Mouse (Mus musculus): ENCODE measurements at regions not wholly inside any gene's neighbourhood (a gene's known extent, or its start where the extent isn't known, plus 50 kb on each side); places are given as distances from the start of the nearest gene placed in this dataset.

DNA sequence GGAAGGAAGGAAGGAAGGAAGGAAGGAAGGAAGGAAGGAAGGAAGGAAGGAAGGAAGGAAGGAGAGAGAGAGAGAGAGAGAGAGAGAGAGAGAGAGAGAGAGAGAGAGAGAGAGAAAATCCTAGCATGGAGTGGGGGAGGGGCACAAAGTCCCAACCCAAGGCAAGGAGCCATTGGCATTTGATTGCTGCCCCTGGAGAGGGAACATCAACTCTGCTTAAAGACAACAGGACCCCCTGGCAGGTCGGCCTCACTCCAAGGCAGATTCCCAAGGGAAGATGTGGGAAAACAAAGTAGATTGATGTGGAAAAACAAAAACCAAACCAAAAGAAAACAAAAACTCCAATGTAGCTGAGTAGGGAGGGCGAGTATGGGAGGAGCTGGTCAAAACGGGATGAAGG is 49.9 kb upstream of the Fzd10 start:
- DNase-seq, result no peak

DNA sequence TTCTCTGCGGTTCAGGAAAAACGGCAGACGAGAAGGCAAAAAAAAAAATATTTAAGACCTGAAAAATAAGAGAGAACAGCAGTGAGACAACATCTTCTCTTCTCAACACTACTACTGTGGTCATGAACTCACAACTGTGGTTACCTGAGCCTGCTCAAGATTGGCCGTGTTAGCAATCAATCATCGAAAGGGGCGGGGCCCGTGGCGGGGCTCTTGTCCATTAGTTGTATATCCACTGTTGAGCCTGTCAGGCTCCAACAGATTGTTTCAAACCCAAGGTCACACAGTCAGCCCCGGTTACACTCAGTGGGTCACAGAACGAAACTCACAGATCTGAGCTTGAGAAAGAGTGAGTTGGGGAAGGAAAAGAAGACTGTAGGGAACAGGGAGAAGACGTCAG is 50.8 kb upstream of the Fzd10 start:
- DNase-seq, result no peak

DNA sequence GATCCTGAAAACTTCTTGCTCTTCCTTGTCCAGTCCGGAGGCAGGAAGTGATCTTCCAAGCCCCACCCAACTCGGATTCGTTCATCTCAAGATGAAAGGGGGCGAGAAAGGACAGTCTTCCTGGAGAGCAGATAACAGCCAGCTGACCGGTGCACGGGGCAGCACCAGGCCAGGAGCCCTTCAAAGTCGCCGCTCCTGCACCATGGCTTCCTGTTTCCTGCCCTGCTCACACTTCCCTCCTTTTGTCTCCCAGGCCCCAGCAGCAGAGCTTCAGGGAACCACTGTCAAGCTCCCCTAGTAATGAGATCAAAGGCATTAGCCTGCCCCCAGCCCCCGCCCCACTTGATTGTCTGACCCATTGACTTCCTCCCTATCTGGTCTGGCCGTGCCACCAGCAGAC is 58.6 kb upstream of the Fzd10 start:
- DNase-seq, result no peak

GRCm38 (mm10) chr5:128538646-128539045 is 62.0 kb upstream of the Fzd10 start:
- no peak for DNase-seq

DNA sequence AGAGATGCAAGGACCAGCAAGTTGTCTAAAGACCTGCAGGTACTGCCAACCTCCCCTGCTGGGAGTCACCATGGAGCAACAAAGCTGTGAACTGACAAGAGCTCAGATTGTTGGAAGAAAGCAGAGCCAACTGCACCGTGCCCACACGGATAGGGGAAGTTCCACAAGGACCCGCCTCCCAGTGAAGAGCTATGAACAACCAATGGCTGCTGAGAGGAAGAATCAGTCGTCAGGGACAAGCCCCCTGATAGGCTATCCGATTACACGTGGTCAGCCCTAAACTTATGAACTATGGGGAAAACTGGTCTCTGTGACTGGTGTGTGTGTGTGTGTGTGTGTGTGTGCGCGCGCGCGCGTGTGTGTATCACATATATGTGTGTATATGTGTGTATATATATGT is 63.4 kb upstream of the Fzd10 start:
- DNase-seq, result no peak

DNA sequence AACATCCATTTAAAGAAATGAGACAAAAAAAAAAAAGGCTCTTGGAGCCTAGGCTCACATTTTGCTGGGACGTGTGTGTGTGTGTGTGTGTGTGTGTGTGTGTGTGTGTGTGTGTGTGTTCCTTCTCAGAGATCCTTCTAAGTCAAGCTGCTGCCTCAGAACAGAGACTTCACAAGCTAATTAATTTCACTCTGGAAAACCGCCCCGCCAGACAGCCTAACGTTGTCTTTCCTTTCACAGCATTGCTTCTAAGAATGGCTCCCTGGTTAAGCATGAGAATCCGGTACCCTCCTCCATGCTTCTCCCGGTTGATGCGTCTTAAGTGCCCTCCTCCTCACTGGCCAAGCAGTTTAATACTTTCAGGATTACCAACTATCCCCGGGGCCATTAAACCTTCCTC is 64.3 kb upstream of the Fzd10 start:
- DNase-seq, result no peak

- no peak for DNase-seq
These were observed 73.4 kb upstream of the Fzd10 start for GRCm38 (mm10) chr5:128527241-128527640.

DNA sequence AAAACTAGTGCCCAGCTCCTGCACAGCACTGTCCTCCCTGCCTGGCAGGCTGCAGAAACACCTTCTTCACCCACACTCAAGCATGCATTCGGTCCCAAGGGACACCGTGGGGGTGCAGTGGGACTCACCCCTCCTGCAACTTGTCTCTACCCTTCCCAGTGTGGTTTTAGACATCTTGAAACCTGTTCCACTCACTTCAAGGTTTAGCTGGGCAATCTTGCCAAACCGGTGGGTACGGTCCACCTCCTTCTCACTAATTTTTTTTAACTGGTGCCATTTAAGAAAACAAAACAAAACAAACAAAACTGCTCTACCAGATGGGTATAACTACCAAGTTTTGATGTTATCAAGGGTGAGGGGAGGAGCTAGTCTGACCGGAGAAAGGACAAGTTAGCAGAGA is 74.2 kb upstream of the Fzd10 start:
- no peak for DNase-seq

DNA sequence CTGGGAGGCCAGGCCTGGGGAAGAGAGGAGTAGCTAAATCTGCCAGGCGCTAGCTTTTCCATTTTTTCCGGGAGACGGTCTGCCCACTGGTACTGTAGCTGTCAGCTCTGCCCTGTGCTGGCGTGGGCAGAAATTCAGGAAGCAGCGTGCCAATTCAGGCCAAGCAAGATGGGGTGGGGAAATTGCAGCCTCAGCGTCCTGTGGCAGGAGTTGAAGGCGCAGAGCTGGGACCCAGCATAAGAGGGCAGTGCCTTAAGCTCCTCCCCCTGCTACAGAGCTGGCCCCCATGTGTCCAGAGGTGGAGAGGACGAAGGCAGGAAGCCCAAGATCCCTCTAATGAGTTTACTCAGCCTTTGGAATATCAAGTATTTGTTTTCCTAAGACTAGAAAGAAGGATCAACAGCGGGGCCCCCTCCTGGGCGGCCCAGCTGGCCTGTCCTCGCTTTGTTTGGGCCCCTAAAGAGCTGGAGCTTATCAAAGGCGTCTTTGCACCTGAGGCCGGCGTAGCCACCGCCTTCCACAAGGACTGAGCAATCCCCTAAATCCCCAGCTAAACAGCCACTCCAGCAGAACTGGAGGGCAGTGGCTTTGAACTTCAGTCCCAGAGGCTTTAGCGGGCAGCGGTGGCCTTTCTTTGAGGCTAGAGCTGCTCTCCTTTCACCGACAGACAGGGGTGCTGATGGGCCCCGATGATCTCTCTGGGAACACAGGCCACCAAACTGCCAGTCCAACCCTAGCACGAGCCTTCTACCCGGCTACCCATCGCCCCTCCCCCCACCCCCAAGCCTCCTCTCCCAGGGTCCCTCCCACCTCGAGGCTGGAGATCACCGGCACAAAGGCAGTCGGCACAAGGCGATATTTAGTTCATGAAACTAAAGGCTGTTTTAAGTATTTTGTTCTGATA is 76.0 kb upstream of the Fzd10 start:
- no peak for DNase-seq

DNA sequence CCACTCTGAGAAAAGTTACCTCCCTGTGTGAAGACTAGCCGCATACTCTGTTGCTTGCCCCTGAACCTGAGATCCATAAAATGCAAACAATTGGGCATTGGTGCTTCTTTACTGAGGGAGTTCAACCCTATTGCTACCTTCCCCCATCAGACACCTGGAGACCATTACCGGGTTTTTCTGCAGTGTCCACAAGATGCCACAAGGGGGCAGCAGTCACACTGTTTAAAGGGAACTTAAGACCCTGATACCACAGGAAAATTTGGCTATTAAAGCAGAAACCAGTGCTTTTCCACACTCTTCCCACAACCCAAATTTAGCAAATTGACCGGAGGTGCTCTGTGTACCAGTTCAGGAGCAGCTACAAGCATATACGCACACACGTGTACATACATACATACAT is 78.0 kb upstream of the Fzd10 start:
- DNase-seq, result no peak

DNA sequence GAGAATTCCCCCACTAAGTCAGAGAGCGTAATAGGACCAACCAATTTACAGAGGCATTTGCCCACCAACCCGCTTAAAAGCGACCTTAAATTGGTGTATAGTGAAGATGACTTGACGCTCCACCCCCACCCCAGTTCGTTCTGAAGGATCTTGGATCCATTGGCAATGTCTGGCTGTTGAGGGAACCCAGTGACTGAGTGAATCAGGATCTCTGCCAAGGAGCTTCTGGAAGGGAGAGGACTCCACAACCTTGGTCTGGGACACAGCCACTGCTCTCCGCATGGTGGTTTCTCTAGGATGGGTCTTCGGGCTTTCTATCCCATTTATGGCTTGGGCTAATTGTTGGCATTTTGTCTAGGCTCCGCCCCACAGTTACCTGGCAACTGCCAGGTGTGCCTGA is 83.3 kb upstream of the Fzd10 start:
- DNase-seq, result no peak

DNA sequence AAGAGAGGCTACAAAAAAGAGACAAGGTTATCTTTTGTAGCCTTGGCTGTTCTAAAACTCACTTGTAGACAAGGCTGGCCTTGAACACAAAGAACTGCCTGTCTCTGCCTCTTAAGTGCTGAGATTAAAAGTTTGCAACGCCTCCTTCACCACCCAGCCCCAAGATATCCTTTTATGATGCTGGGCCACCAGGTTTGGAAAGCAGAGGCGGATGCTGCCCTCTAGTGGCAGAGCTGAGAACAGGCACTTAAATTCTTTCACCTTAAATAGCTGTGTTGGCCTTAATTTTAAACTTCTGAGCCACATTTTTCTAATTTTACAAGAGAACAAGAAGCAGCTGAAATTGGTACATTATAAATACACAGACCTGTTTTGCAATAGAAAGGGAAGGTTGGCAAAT is 82.5 kb upstream of the Tmem132d start:
- no peak for DNase-seq

GRCm38 (mm10) chr5:128513261-128513660 is 80.4 kb upstream of the Tmem132d start:
- peak; percentile 10 for DNase-seq

DNA sequence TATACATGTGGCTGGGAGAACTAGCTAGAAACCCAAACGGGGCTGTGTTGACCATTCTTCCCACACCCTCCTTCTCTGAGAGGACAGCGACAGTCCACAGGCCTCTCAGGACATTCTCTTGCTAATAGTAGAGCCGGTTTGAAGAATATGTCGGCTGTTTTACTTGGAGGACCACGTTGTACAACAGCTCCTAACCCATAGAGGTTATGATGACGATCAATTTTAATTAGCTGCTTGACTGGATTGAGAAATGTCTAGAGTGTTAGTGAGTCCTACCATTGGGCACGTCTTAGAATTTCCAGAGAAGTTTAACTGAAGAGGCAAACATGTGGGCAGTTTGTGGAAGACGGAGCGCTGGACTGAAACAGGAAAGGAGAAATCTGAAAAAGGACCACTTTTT is 79.7 kb upstream of the Tmem132d start:
- DNase-seq, result no peak

- peak; percentile 16 for DNase-seq
These were observed 71.6 kb upstream of the Tmem132d start for GRCm38 (mm10) chr5:128504502-128504901.

GRCm38 (mm10) chr5:128499488-128499887 is 66.6 kb upstream of the Tmem132d start:
- DNase-seq, result no peak

- DNase-seq, result peak; percentile 11
These were observed 66.2 kb upstream of the Tmem132d start for GRCm38 (mm10) chr5:128499033-128499432.

- DNase-seq, result no peak
These were observed 59.7 kb upstream of the Tmem132d start for GRCm38 (mm10) chr5:128492541-128492940.

- no peak for DNase-seq
These were observed 58.3 kb upstream of the Tmem132d start for GRCm38 (mm10) chr5:128491155-128491554.

DNA sequence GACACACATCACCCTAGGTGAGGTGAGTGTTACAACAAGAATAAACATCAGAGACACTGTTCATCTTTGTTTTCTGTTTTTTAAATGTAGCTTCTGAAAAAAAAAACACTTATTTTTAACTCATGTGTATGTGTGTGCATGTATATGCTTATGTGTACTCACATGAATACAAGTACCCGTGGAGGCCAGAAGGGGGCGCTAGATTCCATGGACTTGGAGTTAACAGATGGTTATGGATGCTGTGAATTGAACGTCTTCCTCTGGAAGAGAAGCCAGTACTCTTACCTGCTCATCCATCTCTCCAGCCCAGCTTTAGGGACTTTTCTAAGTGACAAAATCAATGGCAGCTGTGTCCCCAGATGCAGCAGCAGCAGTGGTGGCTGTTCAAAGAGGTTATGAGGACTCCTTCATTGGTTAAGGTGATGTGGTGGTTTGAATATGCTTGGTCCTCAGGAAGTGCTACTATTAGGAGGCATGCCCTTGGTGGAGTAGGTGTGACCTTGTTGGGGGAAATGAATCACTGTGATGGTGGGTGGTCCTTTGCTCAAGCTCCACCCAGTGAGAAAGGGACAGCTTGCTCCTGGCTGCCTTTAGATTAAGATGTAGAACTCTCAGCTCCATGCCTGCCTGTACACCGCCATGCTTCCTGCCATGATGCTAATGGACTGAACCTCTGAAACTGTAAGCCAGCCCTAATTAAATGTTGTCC is 56.1 kb upstream of the Tmem132d start:
- DNase-seq, result no peak

- no peak for DNase-seq
These were observed 54.5 kb upstream of the Tmem132d start for GRCm38 (mm10) chr5:128487371-128487770.

DNA sequence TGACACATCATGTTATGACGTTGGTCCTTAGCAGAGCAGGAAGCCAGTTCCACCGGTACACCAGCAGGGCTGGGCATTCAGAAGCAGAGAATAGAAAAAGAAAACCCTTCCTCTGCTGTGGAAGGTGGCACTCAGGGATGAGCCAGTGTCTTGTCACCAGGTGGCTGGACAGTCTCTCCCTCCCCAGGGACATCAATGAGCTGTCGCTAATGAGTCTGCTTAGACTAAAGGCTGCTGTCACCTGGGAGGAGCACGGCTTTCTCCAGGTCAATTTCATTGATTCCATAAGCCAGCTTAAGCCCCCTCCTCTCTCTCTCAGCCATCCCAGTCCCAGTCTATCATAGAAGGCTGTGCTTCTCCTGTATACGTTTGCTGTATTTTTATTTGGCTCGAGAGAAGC is 51.2 kb upstream of the Tmem132d start:
- no peak for DNase-seq

DNA sequence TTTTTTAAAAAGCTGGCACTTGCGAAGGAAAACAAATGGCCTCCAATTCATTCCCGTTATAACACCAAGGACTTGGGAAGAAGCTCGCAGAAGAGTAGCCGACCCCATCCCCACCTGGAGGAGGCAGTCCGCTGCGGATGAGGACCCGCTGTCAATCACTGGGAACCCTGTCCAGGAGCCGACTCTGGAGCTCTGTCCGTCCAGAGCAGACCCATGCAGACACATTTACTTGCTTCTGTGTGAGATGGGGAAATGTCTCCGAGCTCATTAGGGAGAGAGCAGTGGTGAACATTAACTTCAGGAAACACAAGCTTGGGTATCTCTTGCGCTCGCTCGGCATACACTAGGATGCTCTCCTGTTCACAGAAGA is 50.5 kb upstream of the Tmem132d start:
- no peak for DNase-seq

GRCm38 (mm10) chr5:128482617-128483440 is 50.0 kb upstream of the Tmem132d start:
- DNase-seq, result no peak

Measured in cerebellum, adult 11 months (tissue).